Mouse (Mus musculus): ENCODE results near the gene Gm38392.

GRCm38 (mm10) chr3:88216534-88217326 lies 70.3 kb downstream of the Gm38392 start:
- no peak for TF ChIP-seq CTCF (IDR thresholded peaks at IDR 0.05; ENCODE audit: extremely low read depth, insufficient read depth, low read length)
- no peak for TF ChIP-seq POLR2A (IDR thresholded peaks at IDR 0.05; ENCODE audit: extremely low read depth, insufficient read depth, low read length)
